Mouse (Mus musculus) CH12.LX (cell line): ENCODE results near the gene Slfn8. TPM values are rescaled to one million over a fixed set of nuclear protein-coding genes. Genes with fewer than 3 reads are reported as not detected.

Experiments used
- DNase-seq: peaks from one replicate; pipeline ENCODE4 v3.0.0-alpha.2; 2013; ENCODE audit errors: extremely low read depth
- H3K27ac ChIP-seq: 2 replicates; pipeline ENCODE4 v1.5.1; 2012; ENCODE audit warnings: low read depth, mild to moderate bottlenecking, control low read depth, moderate library complexity; ENCODE audit not compliant: insufficient read depth
- H3K27me3 ChIP-seq: replicated peaks from 2 replicates; pipeline ENCODE3; 2012; ENCODE audit warnings: inconsistent platforms
- H3K36me3 ChIP-seq, 2 experiments: replicated peaks in 1 of 2; 2 replicates each; pipeline versions ENCODE3 to v1.6.1; 2012; ENCODE audit warnings: inconsistent platforms in 1 of 2, low read length in 1 of 2, mild to moderate bottlenecking in 1 of 2, mixed read lengths in 1 of 2, moderate library complexity in 1 of 2; ENCODE audit not compliant: control insufficient read depth in 1 of 2, insufficient read depth in 1 of 2
- H3K4me1 ChIP-seq, 2 experiments: 2 replicates each; pipeline ENCODE4 v1.6.1; 2012; ENCODE audit warnings: inconsistent platforms in 1 of 2, moderate library complexity in 1 of 2; ENCODE audit not compliant: insufficient read depth in 2 of 2, control insufficient read depth in 1 of 2
- H3K4me2 ChIP-seq: 2 replicates; pipeline ENCODE4 v1.6.1; 2012; ENCODE audit warnings: low read depth, mild to moderate bottlenecking, control low read depth; ENCODE audit not compliant: poor library complexity, insufficient read depth, severe bottlenecking
- H3K4me3 ChIP-seq, 3 experiments: fragments of 150-350 bp in 1 of 3; sonication (generic) in 1 of 3; replicated peaks in 1 of 3; 2 replicates each; pipeline versions ENCODE3 to v1.5.1; 2011 to 2012; ENCODE audit warnings: low read depth in 2 of 3, low read length in 2 of 3, mild to moderate bottlenecking in 2 of 3, moderate library complexity in 2 of 3, control low read depth in 1 of 3, improper control_type of control experiment in 1 of 3, inconsistent platforms in 1 of 3, mixed read lengths in 1 of 3; ENCODE audit not compliant: poor library complexity in 1 of 3
- H3K79me2 ChIP-seq: replicated peaks from 2 replicates; pipeline ENCODE4 v1.6.1; 2012; ENCODE audit warnings: mild to moderate bottlenecking, moderate library complexity; ENCODE audit not compliant: control insufficient read depth, poor library complexity, insufficient read depth, severe bottlenecking; ENCODE audit errors: extremely low read depth
- H3K9ac ChIP-seq: 2 replicates; pipeline ENCODE4 v1.6.1; 2012; ENCODE audit warnings: low read depth, mild to moderate bottlenecking, control low read depth, moderate library complexity; ENCODE audit not compliant: insufficient read depth
- H3K9me3 ChIP-seq: replicated peaks from 2 replicates; pipeline ENCODE3; 2012; ENCODE audit warnings: low read length, inconsistent platforms, mixed read lengths
- BHLHE40 ChIP-seq: IDR thresholded peaks from 2 replicates; pipeline ENCODE4 v1.6.1; 2011; ENCODE audit warnings: mild to moderate bottlenecking, low read depth, low read length, improper control_type of control experiment
- ELF1 ChIP-seq: IDR thresholded peaks from 2 replicates; pipeline ENCODE4 v1.6.1; 2014; ENCODE audit warnings: low read depth, mild to moderate bottlenecking, inconsistent platforms, low read length, improper control_type of control experiment
- EP300 ChIP-seq: IDR thresholded peaks from 2 replicates; pipeline ENCODE4 v1.6.1; 2011; ENCODE audit warnings: low read length, improper control_type of control experiment
- GABPA ChIP-seq: IDR thresholded peaks from 2 replicates; pipeline ENCODE4 v1.6.1; 2012; ENCODE audit warnings: low read depth, low read length, improper control_type of control experiment, inconsistent platforms; ENCODE audit not compliant: insufficient replicate concordance
- HCFC1 ChIP-seq: IDR thresholded peaks from 2 replicates; pipeline ENCODE4 v1.6.1; 2012; ENCODE audit warnings: low read depth, mild to moderate bottlenecking, inconsistent platforms, low read length, improper control_type of control experiment
- IRF4 ChIP-seq: IDR thresholded peaks from 2 replicates; pipeline ENCODE4 v1.6.1; 2014; ENCODE audit warnings: low read depth, mild to moderate bottlenecking, inconsistent platforms, low read length, improper control_type of control experiment
- JUN ChIP-seq: IDR thresholded peaks from 2 replicates; pipeline ENCODE4 v1.6.1; 2011; ENCODE audit warnings: low read depth, mild to moderate bottlenecking, low read length, improper control_type of control experiment, moderate library complexity; ENCODE audit not compliant: insufficient read depth
- JUND ChIP-seq: conservative IDR thresholded peaks from 2 replicates; pipeline ENCODE4 v1.6.1; 2011; ENCODE audit warnings: low read depth, low read length, improper control_type of control experiment
- MAFK ChIP-seq: IDR thresholded peaks from 2 replicates; pipeline ENCODE4 v1.6.1; 2011; ENCODE audit warnings: low read length, improper control_type of control experiment; ENCODE audit not compliant: insufficient replicate concordance
- MAX ChIP-seq: IDR thresholded peaks from 2 replicates; pipeline ENCODE4 v1.6.1; 2011; ENCODE audit warnings: low read length, improper control_type of control experiment
- MYC ChIP-seq: IDR thresholded peaks from 2 replicates; pipeline ENCODE4 v1.6.1; 2011; ENCODE audit warnings: low read depth, mild to moderate bottlenecking, improper control_type of control experiment, low read length
- NELFE ChIP-seq: IDR thresholded peaks from 2 replicates; pipeline ENCODE4 v1.6.1; 2011; ENCODE audit warnings: low read depth, low read length, improper control_type of control experiment
- NRF1 ChIP-seq: IDR thresholded peaks from 2 replicates; pipeline ENCODE4 v1.6.1; 2014; ENCODE audit warnings: low read depth, mild to moderate bottlenecking, inconsistent platforms, low read length, improper control_type of control experiment, moderate library complexity
- POLR2A ChIP-seq: IDR thresholded peaks from 2 replicates; pipeline ENCODE4 v1.6.1; 2011; ENCODE audit warnings: low read depth, mild to moderate bottlenecking, improper control_type of control experiment, low read length
- POLR2AphosphoS2 ChIP-seq: IDR thresholded peaks from 2 replicates; pipeline ENCODE4 v1.6.1; 2011; ENCODE audit warnings: low read depth, low read length, improper control_type of control experiment
- RAD21 ChIP-seq: IDR thresholded peaks from 2 replicates; pipeline ENCODE4 v1.6.1; 2011; ENCODE audit warnings: low read depth, mild to moderate bottlenecking, low read length, improper control_type of control experiment, moderate library complexity
- USF1 ChIP-seq: IDR thresholded peaks from 2 replicates; pipeline ENCODE4 v1.6.1; 2014; ENCODE audit warnings: low read depth, mild to moderate bottlenecking, inconsistent platforms, low read length, improper control_type of control experiment
- ZKSCAN1 ChIP-seq: IDR thresholded peaks from 2 replicates; pipeline ENCODE4 v1.6.1; 2012; ENCODE audit warnings: low read depth, inconsistent platforms, low read length, improper control_type of control experiment, borderline replicate concordance
- ZNF384 ChIP-seq: IDR thresholded peaks from 2 replicates; pipeline ENCODE4 v1.6.1; 2012; ENCODE audit warnings: low read depth, low read length, improper control_type of control experiment, inconsistent platforms
- dilution Hi-C: fragments of 300-500 bp; cut with MboI; formaldehyde crosslinking; loops from 2 replicates; pipeline ENCODE4 v1.14.3; 2020; ENCODE audit warnings: low sequenced_read_pairs; ENCODE audit not compliant: extremely low pct_unique_long_range_greater_than_20kb, extremely low pct_ligation_motif_present
- in situ Hi-C: fragments of 300-500 bp; cut with MboI; formaldehyde crosslinking; loops from 3 replicates; pipeline ENCODE4 v1.14.3; 2019; ENCODE audit warnings: low sequenced_read_pairs, low pct_ligation_motif_present, low pct_unique_long_range_greater_than_20kb, mixed read lengths
- polyA plus RNA-seq: library from polyadenylated mRNA; unstranded; fragments of >175 nt; gene quantifications from 2 replicates; pipeline ENCODE4 v1.2.1, GENCODE M21; 2012; ENCODE audit warnings: low read depth; ENCODE audit not compliant: insufficient read length
- total RNA-seq, 2 experiments: library from RNA; depleted of rRNA; stranded (reverse); fragments of 300-350 nt in 1 of 2; fragments of >200 nt in 1 of 2; gene quantifications; 2 replicates each; pipeline ENCODE4 v1.2.3; 2012 to 2014

The Slfn8 gene
- total and polyA plus RNA-seq, 3 experiments: 3.4 to 6.3 (median 4.1) TPM

- Histone ChIP-seq H3K9me3 (no peaks in the 10 kb centered on the region), H3K4me2 (no peak overlapping the region), H3K79me2 (no peaks in the 10 kb centered on the region), H3K4me1 (peaks cover 6 to 23% of the 10 kb centered on the region in 2 experiments), H3K4me3 (no peak overlapping the region)
- in situ Hi-C loops: no loop called here
- no peak for TF ChIP-seq POLR2A
- TF ChIP-seq RAD21: no peak
- no peak for TF ChIP-seq NRF1
- TF ChIP-seq USF1: no peak
- no peak for TF ChIP-seq ZKSCAN1
- no peak for TF ChIP-seq POLR2AphosphoS2
- no peak for TF ChIP-seq GABPA
- no peak for TF ChIP-seq BHLHE40
- TF ChIP-seq JUN: no peak
- no peak for TF ChIP-seq NELFE
- no peak for TF ChIP-seq MYC
- no peak for TF ChIP-seq ZNF384
- TF ChIP-seq MAFK: no peak
- TF ChIP-seq JUND: no peak
- no peak for TF ChIP-seq ELF1
- no peak for TF ChIP-seq MAX
- TF ChIP-seq, all 38 proteins: peak for 0
- Histone ChIP-seq H3K27ac (no peak overlapping the region), H3K27me3 (no peaks in the 10 kb centered on the region), H3K9ac (no peak overlapping the region), H3K36me3 (no peaks in the 10 kb centered on the region)
- dilution Hi-C loops: no loop called here
- no peak for DNase-seq
Measured at GRCm38 (mm10) chr11:82954631-82955030, 66.0 kb downstream of the Slfn8 start.

GRCm38 (mm10) chr11:82952612-82953542, 67.7 kb downstream of the Slfn8 start:
- no peak overlapping the region for H3K4me3 ChIP-seq
- in situ Hi-C loops: no loop called here
- DNase-seq: peak; percentile 59

More at GRCm38 (mm10) chr11:82952612-82953542, 67.7 kb downstream of the Slfn8 start:
- H3K9me3 ChIP-seq: no peaks in the 10 kb centered on the region
- H3K27me3 ChIP-seq: no peaks in the 10 kb centered on the region
- H3K4me1 ChIP-seq: peaks cover 6 to 20% of the 10 kb centered on the region in 2 experiments
- no peak overlapping the region for H3K27ac ChIP-seq
- dilution Hi-C loops: no loop called here
- no peak overlapping the region for H3K9ac ChIP-seq
- H3K36me3 ChIP-seq: no peaks in the 10 kb centered on the region
- 0 out of 2 replicates have a peak, but pooled peaks have one; percentile 20 for TF ChIP-seq EP300
- peak; percentile 63 for TF ChIP-seq ZKSCAN1
- no peak for TF ChIP-seq HCFC1
- TF ChIP-seq MAX: no peak
- peak; percentile 47; the same call in 1 of the 2 replicates for TF ChIP-seq IRF4
- H3K79me2 ChIP-seq: no peaks in the 10 kb centered on the region
- peak overlapping the region; percentile 25 for H3K4me2 ChIP-seq

Other genes starting within 250 kb of the Slfn8 start
- 45.2 and 63.5 TPM in 2 replicates for gene Lig3, start 239.7 kb downstream of the Slfn8 start, total RNA-seq (2012; rRNA removed)
- gene Lig3, start 239.7 kb downstream of the Slfn8 start, total RNA-seq (2014; rRNA removed): 40.9 and 45.7 TPM in 2 replicates
- gene Lig3, start 239.7 kb downstream of the Slfn8 start, polyA plus RNA-seq: 97.4 and 101 TPM in 2 replicates
- gene Rffl, start 149.6 kb downstream of the Slfn8 start, total RNA-seq (2012; rRNA removed): 14.8 and 16.5 TPM in 2 replicates
- gene Rffl, start 149.6 kb downstream of the Slfn8 start, total RNA-seq (2014; rRNA removed): 1.2 and 1.5 TPM in 2 replicates
- gene Rffl, start 149.6 kb downstream of the Slfn8 start, polyA plus RNA-seq: 3.0 TPM in 2 replicates
- gene Rad51d, start 130.2 kb downstream of the Slfn8 start, total RNA-seq (2012; rRNA removed): 27.2 and 35.5 TPM in 2 replicates
- 15.0 and 15.7 TPM in 2 replicates for gene Rad51d, start 130.2 kb downstream of the Slfn8 start, total RNA-seq (2014; rRNA removed)
- gene Rad51d, start 130.2 kb downstream of the Slfn8 start, polyA plus RNA-seq: 27.6 and 33.3 TPM in 2 replicates
- 0.08 TPM in 1 of 2 replicates, not detected in the other for gene Fndc8, start 128.7 kb downstream of the Slfn8 start, total RNA-seq (2012; rRNA removed)
- not detected in 2 replicates for gene Fndc8, start 128.7 kb downstream of the Slfn8 start, total RNA-seq (2014; rRNA removed)
- 0.22 and 0.36 TPM in 2 replicates for gene Fndc8, start 128.7 kb downstream of the Slfn8 start, polyA plus RNA-seq
- 69.1 and 80.0 TPM in 2 replicates for gene Nle1, start 112.4 kb downstream of the Slfn8 start, total RNA-seq (2012; rRNA removed)
- 54.4 and 54.9 TPM in 2 replicates for gene Nle1, start 112.4 kb downstream of the Slfn8 start, total RNA-seq (2014; rRNA removed)
- 107 and 135 TPM in 2 replicates for gene Nle1, start 112.4 kb downstream of the Slfn8 start, polyA plus RNA-seq
- 0.08 TPM in 1 of 2 replicates, not detected in the other for gene Unc45b, start 110.3 kb downstream of the Slfn8 start, total RNA-seq (2012; rRNA removed)
- gene Unc45b, start 110.3 kb downstream of the Slfn8 start, total RNA-seq (2014; rRNA removed): 0.08 TPM in 1 of 2 replicates, not detected in the other
- 0.19 and 0.26 TPM in 2 replicates for gene Unc45b, start 110.3 kb downstream of the Slfn8 start, polyA plus RNA-seq
- 0.17 and 0.67 TPM in 2 replicates for gene Slfn5, start 69.5 kb downstream of the Slfn8 start, total RNA-seq (2012; rRNA removed)
- 0.04 and 0.07 TPM in 2 replicates for gene Slfn5, start 69.5 kb downstream of the Slfn8 start, total RNA-seq (2014; rRNA removed)
- 0.07 and 0.11 TPM in 2 replicates for gene Slfn5, start 69.5 kb downstream of the Slfn8 start, polyA plus RNA-seq
- gene Slfn9, start 29.0 kb downstream of the Slfn8 start, total RNA-seq (2012; rRNA removed): 6.7 and 8.5 TPM in 2 replicates
- 6.3 and 6.4 TPM in 2 replicates for gene Slfn9, start 29.0 kb downstream of the Slfn8 start, total RNA-seq (2014; rRNA removed)
- gene Slfn9, start 29.0 kb downstream of the Slfn8 start, polyA plus RNA-seq: 11.5 and 12.4 TPM in 2 replicates
- gene Slfn2, start 44.3 kb upstream of the Slfn8 start, total RNA-seq (2012; rRNA removed): 209 and 215 TPM in 2 replicates
- gene Slfn2, start 44.3 kb upstream of the Slfn8 start, total RNA-seq (2014; rRNA removed): 211 and 241 TPM in 2 replicates
- 112 TPM in 2 replicates for gene Slfn2, start 44.3 kb upstream of the Slfn8 start, polyA plus RNA-seq
- gene Slfn1, start 96.0 kb upstream of the Slfn8 start, total RNA-seq (2012; rRNA removed): not detected in 2 replicates
- not detected in 2 replicates for gene Slfn1, start 96.0 kb upstream of the Slfn8 start, total RNA-seq (2014; rRNA removed)
- not detected in 2 replicates for gene Slfn1, start 96.0 kb upstream of the Slfn8 start, polyA plus RNA-seq
- 0.04 TPM in 1 of 2 replicates, not detected in the other for gene Slfn4, start 154.4 kb upstream of the Slfn8 start, total RNA-seq (2012; rRNA removed)
- not detected in 2 replicates for gene Slfn4, start 154.4 kb upstream of the Slfn8 start, total RNA-seq (2014; rRNA removed)
- gene Slfn4, start 154.4 kb upstream of the Slfn8 start, polyA plus RNA-seq: 0.07 TPM in 1 of 2 replicates, not detected in the other
- 10.6 and 11.2 TPM in 2 replicates for gene Slfn3, start 170.5 kb upstream of the Slfn8 start, total RNA-seq (2012; rRNA removed)
- gene Slfn3, start 170.5 kb upstream of the Slfn8 start, total RNA-seq (2014; rRNA removed): 19.5 and 21.4 TPM in 2 replicates
- 30.4 and 33.1 TPM in 2 replicates for gene Slfn3, start 170.5 kb upstream of the Slfn8 start, polyA plus RNA-seq